Mouse (Mus musculus) spleen, adult 2 months (tissue): ENCODE data around the gene Hivep3. TPM values are rescaled to one million over a fixed set of nuclear protein-coding genes. Genes with fewer than 3 reads are reported as not detected.

Experiments
- DNase-seq, 2 experiments: peaks; one replicate each; pipeline versions ENCODE4 v3.0.0 to v3.0.0-alpha.2; 2012 to 2021; ENCODE audit warnings: low spot score in 2 of 2, low read depth in 1 of 2
- H3K27ac ChIP-seq: fragments of 200-500 bp; 2 replicates; pipeline ENCODE4 v1.5.1; 2012; ENCODE audit warnings: low read length, inconsistent platforms; ENCODE audit not compliant: insufficient read depth
- H3K27me3 ChIP-seq: fragments of 200-500 bp; 2 replicates; pipeline ENCODE4 v1.6.1; 2012; ENCODE audit warnings: mild to moderate bottlenecking, moderate library complexity, low read length, inconsistent platforms; ENCODE audit not compliant: control insufficient read depth, insufficient read depth
- H3K36me3 ChIP-seq: fragments of 200-500 bp; 2 replicates; pipeline ENCODE4 v1.6.1; 2012; ENCODE audit warnings: mild to moderate bottlenecking, low read length, inconsistent platforms; ENCODE audit not compliant: control insufficient read depth, insufficient read depth
- H3K4me1 ChIP-seq: fragments of 200-500 bp; 2 replicates; pipeline ENCODE4 v1.6.1; 2011; ENCODE audit warnings: inconsistent platforms; ENCODE audit not compliant: control insufficient read depth, insufficient read depth, insufficient read length
- H3K4me3 ChIP-seq: fragments of 200-500 bp; 2 replicates; pipeline ENCODE4 v1.5.1; 2011; ENCODE audit warnings: mild to moderate bottlenecking, inconsistent platforms; ENCODE audit not compliant: insufficient read depth, insufficient read length; ENCODE audit errors: extremely low read depth
- CTCF ChIP-seq: fragments of 200-500 bp; IDR thresholded peaks from 2 replicates; pipeline ENCODE4 v1.5.1; 2011; ENCODE audit warnings: mild to moderate bottlenecking, inconsistent platforms; ENCODE audit not compliant: insufficient read depth, insufficient read length, insufficient replicate concordance; ENCODE audit errors: extremely low read depth
- POLR2A ChIP-seq: fragments of 200-500 bp; IDR thresholded peaks from 2 replicates; pipeline ENCODE4 v1.6.1; 2011; ENCODE audit warnings: low read depth, low read length, inconsistent platforms
- WGBS: fragments of 180-500 bp; shearing (Covaris S2); methylation state at CpG from one replicate; pipeline ENCODE4 v1.1.7; 2018; 5-methylcytosine and 5-hydroxymethylcytosine counted together
- polyA plus RNA-seq: library from polyadenylated mRNA; depleted of rRNA; stranded (reverse); fragments of >200 nt; gene quantifications from 2 replicates; pipeline ENCODE4 v1.2.3, GENCODE M21; 2012

Hivep3 gene
- polyA plus RNA-seq, 1 experiment, result 8.7 TPM

DNA sequence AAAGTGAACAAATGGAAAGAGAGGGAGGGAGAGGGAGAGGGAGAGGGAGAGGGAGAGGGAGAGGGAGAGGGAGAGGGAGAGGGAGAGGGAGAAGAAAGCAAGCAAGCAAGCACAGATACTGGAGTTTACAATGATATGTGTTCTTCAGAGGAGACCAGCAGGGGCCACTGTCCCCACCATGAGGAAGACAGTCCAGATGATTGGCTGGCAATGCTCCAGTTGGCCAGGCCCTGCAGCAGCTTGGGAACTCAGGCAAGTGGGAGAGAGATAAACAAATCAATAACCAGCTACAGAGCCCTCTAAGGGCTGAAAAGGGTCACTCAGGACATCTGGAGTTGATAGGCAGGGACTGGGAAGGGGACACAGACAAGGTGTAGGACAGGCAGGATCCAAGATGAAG, 169.7 kb downstream of the Hivep3 start:
- TF ChIP-seq CTCF (no peak), POLR2A (no peak)
- no peak overlapping the region for H3K4me3 ChIP-seq
- DNase-seq, result no peak
- H3K4me1 ChIP-seq, result no peaks in the 10 kb centered on the region
- H3K27ac ChIP-seq, result no peak overlapping the region
- no peaks in the 10 kb centered on the region for H3K27me3 ChIP-seq
- no peaks in the 10 kb centered on the region for H3K36me3 ChIP-seq

GRCm38 (mm10) chr4:119903806-119904205, 170.2 kb downstream of the Hivep3 start:
- TF ChIP-seq POLR2A (no peak), CTCF (no peak)
- no peak for DNase-seq
- H3K4me3 ChIP-seq, result no peak overlapping the region
- H3K36me3 ChIP-seq, result no peaks in the 10 kb centered on the region
- no peaks in the 10 kb centered on the region for H3K27me3 ChIP-seq
- no peaks in the 10 kb centered on the region for H3K4me1 ChIP-seq
- WGBS, result 82% methylated on average over 1 of the region's 1 CpGs
- no peak overlapping the region for H3K27ac ChIP-seq

- Histone ChIP-seq H3K4me3 (no peak overlapping the region), H3K36me3 (no peaks in the 10 kb centered on the region), H3K4me1 (no peaks in the 10 kb centered on the region), H3K27ac (no peak overlapping the region), H3K27me3 (no peaks in the 10 kb centered on the region)
- TF ChIP-seq CTCF (no peak), POLR2A (no peak)
- no peak for DNase-seq
- 83% methylated on average over 4 of the region's 4 CpGs for WGBS
These were observed 170.7 kb downstream of the Hivep3 start for GRCm38 (mm10) chr4:119904296-119904695.

DNA sequence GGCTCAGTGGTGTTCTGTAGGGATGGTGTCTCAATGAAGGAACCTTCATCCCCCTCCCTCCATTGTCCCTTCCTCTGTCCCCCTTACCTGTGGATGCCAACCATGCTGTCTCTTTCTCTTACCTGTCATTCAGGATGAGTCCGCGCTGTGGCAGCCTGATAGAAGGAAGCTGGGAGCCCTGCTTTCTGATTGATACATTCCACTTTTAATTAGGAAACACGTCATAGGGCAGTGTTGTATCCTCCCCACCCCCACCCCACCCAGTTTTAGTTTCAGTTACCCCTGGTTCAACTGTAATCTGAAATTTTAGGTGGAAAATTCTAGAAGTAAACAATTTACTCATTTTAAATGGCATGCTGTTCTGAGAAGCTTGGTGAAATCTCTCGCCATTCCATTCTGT, 173.5 kb downstream of the Hivep3 start:
- 87% methylated on average over 4 of the region's 4 CpGs for WGBS
- Histone ChIP-seq H3K4me1 (peaks cover 9% of the 10 kb centered on the region; the same call in 1 of the 2 replicates), H3K36me3 (no peaks in the 10 kb centered on the region), H3K27ac (no peak overlapping the region), H3K27me3 (no peaks in the 10 kb centered on the region), H3K4me3 (no peak overlapping the region)
- TF ChIP-seq POLR2A, result no peak
- no peak for TF ChIP-seq CTCF
- DNase-seq, result no peak

GRCm38 (mm10) chr4:119911071-119911904, 177.7 kb downstream of the Hivep3 start:
- TF ChIP-seq CTCF, result no peak
- no peak for TF ChIP-seq POLR2A
- WGBS, result 46% methylated on average over 13 of the region's 13 CpGs

DNA sequence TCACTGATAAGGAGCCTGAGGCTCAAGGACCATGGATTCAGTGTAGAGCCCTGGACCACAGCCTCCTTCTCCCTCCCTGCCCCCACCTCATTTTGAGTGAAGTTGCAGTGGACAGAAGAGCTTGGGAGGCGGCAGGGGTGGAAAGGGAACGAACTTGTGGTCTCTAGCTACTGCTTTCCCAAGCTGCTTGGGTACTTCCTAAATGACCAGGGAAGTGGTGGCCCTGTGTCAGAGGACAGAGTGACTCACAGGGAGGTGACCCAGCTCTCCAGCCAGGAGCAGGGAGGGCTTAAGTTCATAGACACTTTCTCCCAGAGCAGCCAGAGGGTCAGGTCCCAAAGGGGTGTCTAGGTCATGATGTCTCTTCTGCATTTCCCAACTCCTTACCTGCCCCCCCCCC, 178.6 kb downstream of the Hivep3 start:
- no peak overlapping the region for H3K4me3 ChIP-seq
- H3K36me3 ChIP-seq, result no peaks in the 10 kb centered on the region
- H3K4me1 ChIP-seq, result peaks cover 9% of the 10 kb centered on the region; the same call in 1 of the 2 replicates
- H3K27me3 ChIP-seq, result no peaks in the 10 kb centered on the region
- TF ChIP-seq POLR2A (no peak), CTCF (no peak)
- H3K27ac ChIP-seq, result no peak overlapping the region
- no peak for DNase-seq
- WGBS, result 46% methylated on average over 2 of the region's 2 CpGs

More at GRCm38 (mm10) chr4:119911071-119911904, 177.7 kb downstream of the Hivep3 start:
- peaks cover 9% of the 10 kb centered on the region; the same call in 1 of the 2 replicates for H3K4me1 ChIP-seq
- no peak overlapping the region for H3K27ac ChIP-seq
- no peak overlapping the region for H3K4me3 ChIP-seq
- no peak for DNase-seq
- H3K27me3 ChIP-seq, result no peaks in the 10 kb centered on the region
- H3K36me3 ChIP-seq, result no peaks in the 10 kb centered on the region

DNA sequence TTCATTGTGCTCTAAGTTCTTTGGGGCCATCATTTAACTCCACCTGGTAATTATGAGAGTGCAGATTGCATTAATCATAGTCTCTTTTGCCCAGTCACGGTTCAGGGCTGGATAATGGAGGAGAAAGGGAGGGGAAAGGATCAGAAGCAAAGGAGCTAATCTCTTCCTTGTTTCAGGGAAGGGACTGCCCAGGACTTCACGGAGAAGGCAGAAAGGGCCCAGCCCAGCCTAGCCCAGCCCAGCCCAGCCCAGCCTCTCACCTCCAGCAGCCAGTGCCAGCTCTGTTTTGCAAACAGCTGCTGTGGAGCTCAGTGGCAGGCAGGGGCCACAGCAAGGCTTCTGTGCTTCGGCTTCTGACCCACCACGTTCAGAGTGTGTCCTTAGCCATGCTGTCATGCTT, 180.6 kb downstream of the Hivep3 start:
- DNase-seq, result no peak
- Histone ChIP-seq H3K27ac (no peak overlapping the region), H3K4me3 (no peak overlapping the region), H3K36me3 (no peaks in the 10 kb centered on the region), H3K27me3 (no peaks in the 10 kb centered on the region), H3K4me1 (peaks cover 9% of the 10 kb centered on the region; the same call in 1 of the 2 replicates)
- TF ChIP-seq POLR2A, result no peak
- TF ChIP-seq CTCF, result no peak
- 73% methylated on average over 4 of the region's 4 CpGs for WGBS
